In the genomic region with DNA sequence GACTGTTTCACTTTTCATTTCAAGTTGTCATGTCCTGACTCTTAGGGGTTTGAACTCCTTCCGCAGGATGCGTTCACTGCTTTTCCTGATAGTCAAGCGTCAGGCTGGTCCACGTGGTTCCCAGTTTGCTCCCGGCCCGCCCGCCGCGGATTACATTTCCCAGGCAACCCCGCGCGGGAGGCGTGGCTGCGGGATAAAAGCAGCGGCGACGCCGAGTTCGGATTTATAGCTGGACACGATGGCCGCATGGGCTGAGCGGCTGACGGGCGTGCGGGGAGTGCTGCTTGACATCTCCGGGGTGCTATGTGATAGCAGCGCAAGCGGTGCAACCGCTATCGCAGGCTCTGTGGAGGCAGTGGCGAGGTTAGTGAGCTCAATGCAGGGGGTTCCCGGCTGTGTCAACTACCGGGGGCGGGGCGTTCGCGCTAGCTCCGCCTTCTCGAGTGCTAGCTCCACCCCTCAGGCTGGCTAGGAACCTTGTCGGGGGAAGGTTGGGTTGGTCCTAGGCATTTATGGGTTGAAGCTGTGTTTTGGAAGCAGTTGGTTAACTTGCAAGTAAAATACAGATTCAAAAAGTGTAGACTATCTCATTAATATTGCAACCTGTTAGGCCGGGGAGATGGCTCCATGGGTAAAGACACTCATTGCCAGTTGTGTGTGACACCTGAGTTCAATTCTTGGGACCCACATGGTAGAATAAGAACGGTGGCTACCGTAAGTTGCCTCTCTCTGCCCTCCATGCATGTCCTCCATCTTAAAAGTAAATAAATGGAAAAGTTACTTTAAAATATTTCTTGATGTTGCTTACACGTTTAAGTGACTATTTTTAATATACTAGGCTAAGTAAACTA, we compare ENCODE assay signal across 8 mouse cellular contexts. TPM values are rescaled to one million over a fixed set of nuclear protein-coding genes. Genes with fewer than 3 reads are reported as not detected.
DNase-seq lines count a peak whose midpoint lies in the region.

Gene Lhpp, plus strand, starts transcription at position 171 of the 851 bp plus-strand sequence.

- peaks cover 41% of the 10 kb centered on the region for H3K4me1 ChIP-seq in megakaryocyte, embryonic 14.5 days

- DNase-seq in adrenal gland, adult 18-20 months (ENCODE audit: low spot score in 2 of 2), result peak; percentile 83 to 84
- DNase-seq in embryo, embryonic 10 days (ENCODE audit: low spot score), result peak; percentile 91
- DNase-seq in gastrocnemius, postnatal 10 days, result peak; percentile 77
- DNase-seq in induced T-regulatory cell, adult 2 months (ENCODE audit: low read depth), result peak; percentile 90
- DNase-seq in left cerebral cortex, adult 8-10 months (ENCODE audit: low spot score in 2 of 2), result peak; percentile 61 to 67
- DNase-seq in right cerebral cortex, adult 2 months (ENCODE audit: low spot score in 2 of 2), result peak; percentile 81 to 85
- DNase-seq in urinary bladder, postnatal 25 days (ENCODE audit: low spot score), result peak; percentile 76

- no peaks in the 10 kb centered on the region for H3K36me3 ChIP-seq in megakaryocyte, embryonic 14.5 days (replicated peaks; ENCODE audit: low read length)

- H3K4me3 ChIP-seq in megakaryocyte, embryonic 14.5 days (replicated peaks), result peak within 1 kb of the TSS; percentile 97

- no peaks in the 10 kb centered on the region for H3K9me3 ChIP-seq in megakaryocyte, embryonic 14.5 days

- peaks cover 13% of the 10 kb centered on the region for H3K27me3 ChIP-seq in megakaryocyte, embryonic 14.5 days (replicated peaks)

RNA-seq across cellular contexts. Expression of gene Lhpp, which starts in this region (rescaled TPM):
- total RNA-seq in adrenal gland, adult 18-20 months (2021), result 10 to 100 TPM; 17.1 to 26.8 TPM
- 10 to 100 TPM in 1 of 2 experiments, 1 to 10 TPM in 1; 9.6 to 11.7 TPM for total RNA-seq in gastrocnemius, postnatal 10 days (2021)
- 10 to 100 TPM; 16.2 to 18.5 (median 17.1) TPM for total RNA-seq in left cerebral cortex, adult 8-10 months (2022)
- polyA plus RNA-seq in megakaryocyte, embryonic 14.5 days (2012; ENCODE audit: insufficient read depth, low replicate concordance), result 1.3 and 2.5 TPM in 2 replicates

Comparison
In these comparisons a context has a peak if more than half of its experiments do, and no peak if none do; other contexts are left out.
1. Peak in every context shown above with its lines: DNase-seq and H3K4me3 ChIP-seq.